Mouse (Mus musculus) midbrain, postnatal 0 days (tissue): ENCODE measurements around the gene Bgn. TPM values are rescaled to one million over a fixed set of nuclear protein-coding genes. Genes with fewer than 3 reads are reported as not detected.

Source experiments
- ATAC-seq: fragments of 200-750 bp; cut with Nextera tagmentation; 2 replicates; pipeline ENCODE4 v1.8.0; 2017; ENCODE audit warnings: moderate number of reproducible peaks, mild to moderate bottlenecking, moderate TSS enrichment, moderate library complexity; ENCODE audit not compliant: low FRiP score
- DNase-seq: peaks from one replicate; pipeline ENCODE4 v3.0.0-alpha.2; 2015; ENCODE audit warnings: low spot score
- H3K27ac ChIP-seq: fragments of 300-500 bp; sonication (generic); 2 replicates; pipeline ENCODE4 v1.5.1; 2014; ENCODE audit warnings: low read depth, mild to moderate bottlenecking, low read length, mixed read lengths
- H3K27me3 ChIP-seq: fragments of 300-500 bp; sonication (generic); 2 replicates; pipeline ENCODE4 v1.6.1; 2014; ENCODE audit warnings: low read length, control low read depth, mixed read lengths; ENCODE audit not compliant: insufficient read depth
- H3K36me3 ChIP-seq: fragments of 300-500 bp; sonication (generic); 2 replicates; pipeline ENCODE4 v1.6.1; 2014; ENCODE audit warnings: low read length, control low read depth, mixed read lengths; ENCODE audit not compliant: insufficient read depth
- H3K4me1 ChIP-seq: fragments of 300-500 bp; sonication (generic); 2 replicates; pipeline ENCODE4 v1.6.1; 2014; ENCODE audit warnings: mild to moderate bottlenecking, control low read depth, antibody characterized with exemption, low read length, mixed read lengths; ENCODE audit not compliant: insufficient read depth
- H3K4me2 ChIP-seq: fragments of 300-500 bp; sonication (generic); 2 replicates; pipeline ENCODE4 v1.6.1; 2014; ENCODE audit warnings: low read depth, mild to moderate bottlenecking, low read length, mixed read lengths; ENCODE audit not compliant: poor library complexity, severe bottlenecking
- H3K4me3 ChIP-seq: fragments of 300-500 bp; sonication (generic); 2 replicates; pipeline ENCODE4 v1.5.1; 2014; ENCODE audit warnings: low read depth, mild to moderate bottlenecking, low read length, moderate library complexity
- H3K9ac ChIP-seq: fragments of 300-500 bp; sonication (generic); replicated peaks from 2 replicates; pipeline ENCODE4 v1.6.1; 2014; ENCODE audit warnings: mild to moderate bottlenecking, low read length, moderate library complexity, mixed read lengths; ENCODE audit not compliant: poor library complexity, severe bottlenecking
- H3K9me3 ChIP-seq: fragments of 300-500 bp; sonication (generic); 2 replicates; pipeline ENCODE4 v1.6.1; 2016; ENCODE audit warnings: low read length, control low read depth
- CTCF ChIP-seq: IDR thresholded peaks from 2 replicates; pipeline ENCODE4 v1.5.1; 2016; ENCODE audit warnings: antibody characterized with exemption, mild to moderate bottlenecking
- WGBS: fragments of 180-500 bp; shearing (Covaris S2); extraction: QIAGEN DNeasy Blood & Tissue Kit; methylation state at CpG from one replicate; pipeline ENCODE4 v1.1.7; 2014; 5-methylcytosine and 5-hydroxymethylcytosine counted together
- polyA plus RNA-seq: library from polyadenylated mRNA; unstranded; fragments of >200 nt; fragmentation: Nextera tagmentation; extraction: Ambion mirVana; gene quantifications from 2 replicates; pipeline ENCODE4 v1.2.1, GENCODE M21; 2015
- total RNA-seq: library from RNA; depleted of rRNA; stranded (reverse); fragments of >200 nt; gene quantifications from 2 replicates; pipeline ENCODE4 v1.2.3, GENCODE M21; 2014

Bgn gene
- total and polyA plus RNA-seq, 2 experiments from 2014 or later = 19.8 to 44.6 TPM

GRCm38 (mm10) chrX:73465483-73466186, 17.8 kb upstream of the Bgn start:
- DNase-seq = peak; percentile 41

GRCm38 (mm10) chrX:73467446-73468241, 15.8 kb upstream of the Bgn start:
- H3K36me3 ChIP-seq = no peaks in the 10 kb centered on the region
- TF ChIP-seq CTCF = no peak
- WGBS = 58% methylated on average over 5 of the region's 5 CpGs
- no peaks in the 10 kb centered on the region for H3K27me3 ChIP-seq
- DNase-seq (no peak), ATAC-seq (no peak)
- H3K9me3 ChIP-seq = no peaks in the 10 kb centered on the region
- no peak overlapping the region for H3K4me3 ChIP-seq
- H3K4me2 ChIP-seq = no peak overlapping the region
- no peaks in the 10 kb centered on the region for H3K4me1 ChIP-seq
- no peak overlapping the region for H3K27ac ChIP-seq
- H3K9ac ChIP-seq = no peak overlapping the region

More at GRCm38 (mm10) chrX:73465483-73466186, 17.8 kb upstream of the Bgn start:
- Histone ChIP-seq H3K27me3 (no peaks in the 10 kb centered on the region), H3K9me3 (no peaks in the 10 kb centered on the region), H3K4me2 (no peak overlapping the region), H3K27ac (no peak overlapping the region), H3K4me3 (no peak overlapping the region), H3K4me1 (no peaks in the 10 kb centered on the region), H3K9ac (no peak overlapping the region), H3K36me3 (no peaks in the 10 kb centered on the region)
- TF ChIP-seq CTCF = no peak
- ATAC-seq = no peak; the same call in 1 of the 2 replicates
- 61% methylated on average over 9 of the region's 9 CpGs for WGBS

- Histone ChIP-seq H3K27ac (no peak overlapping the region), H3K4me2 (no peak overlapping the region), H3K36me3 (no peaks in the 10 kb centered on the region), H3K4me1 (no peaks in the 10 kb centered on the region), H3K9ac (no peak overlapping the region), H3K27me3 (no peaks in the 10 kb centered on the region), H3K9me3 (no peaks in the 10 kb centered on the region), H3K4me3 (no peak overlapping the region)
- no peak for TF ChIP-seq CTCF
- DNase-seq = no peak
- no peak for ATAC-seq
- WGBS = 79% methylated on average over 3 of the region's 3 CpGs
These were observed 15.1 kb upstream of the Bgn start for GRCm38 (mm10) chrX:73468330-73468729.

DNA sequence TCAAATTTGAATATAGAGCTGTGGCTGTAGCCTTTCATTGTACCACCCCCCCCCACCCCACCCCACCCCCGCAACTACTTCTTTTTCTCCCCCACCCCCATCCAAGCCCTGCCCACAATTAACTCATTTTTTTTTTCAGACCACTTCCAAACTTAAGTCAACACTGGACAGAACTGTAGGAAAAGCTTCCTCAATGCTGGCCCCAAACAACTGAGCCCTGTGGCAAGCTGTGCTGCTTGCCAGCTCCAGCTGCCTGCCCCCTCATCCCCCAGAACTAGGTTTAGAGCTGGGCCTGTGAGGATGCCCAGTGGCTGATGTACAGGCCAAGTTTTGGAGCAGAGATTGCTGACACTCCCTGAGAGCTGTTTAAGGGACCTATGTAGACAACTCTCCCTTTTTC, 14.7 kb upstream of the Bgn start:
- ATAC-seq (no peak), DNase-seq (no peak)
- H3K4me1 ChIP-seq = no peaks in the 10 kb centered on the region
- no peaks in the 10 kb centered on the region for H3K9me3 ChIP-seq
- no peak overlapping the region for H3K4me2 ChIP-seq
- H3K4me3 ChIP-seq = no peak overlapping the region
- TF ChIP-seq CTCF = no peak
- WGBS = 38% methylated on average over 1 of the region's 1 CpGs
- H3K27me3 ChIP-seq = no peaks in the 10 kb centered on the region
- no peaks in the 10 kb centered on the region for H3K36me3 ChIP-seq
- no peak overlapping the region for H3K27ac ChIP-seq
- H3K9ac ChIP-seq = no peak overlapping the region

DNA sequence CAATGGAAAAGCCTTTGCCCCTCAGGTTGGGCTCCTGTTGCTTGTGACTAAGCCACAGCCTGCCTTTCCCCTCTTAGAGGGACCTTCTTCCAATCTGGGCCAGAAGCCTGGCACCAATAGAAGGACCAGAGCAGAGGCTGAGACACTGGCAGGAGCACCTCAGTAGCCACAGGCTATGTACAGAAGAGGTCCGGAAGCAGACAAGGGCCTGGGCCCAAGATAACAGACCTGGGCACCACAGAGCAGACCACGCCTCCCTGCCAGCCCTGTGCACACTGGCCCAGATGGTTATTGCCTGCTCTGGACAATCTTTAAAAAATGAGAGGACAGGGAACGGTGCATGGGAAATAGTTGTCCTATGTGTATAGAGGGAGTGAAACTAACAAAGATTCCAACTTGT, 11.6 kb upstream of the Bgn start:
- ATAC-seq (no peak), DNase-seq (no peak)
- H3K4me3 ChIP-seq = no peak overlapping the region
- WGBS = 89% methylated on average over 3 of the region's 3 CpGs
- H3K9ac ChIP-seq = no peak overlapping the region
- no peak for TF ChIP-seq CTCF
- H3K27me3 ChIP-seq = no peaks in the 10 kb centered on the region
- no peaks in the 10 kb centered on the region for H3K36me3 ChIP-seq
- H3K9me3 ChIP-seq = no peaks in the 10 kb centered on the region
- no peak overlapping the region for H3K4me2 ChIP-seq
- H3K27ac ChIP-seq = no peak overlapping the region
- no peaks in the 10 kb centered on the region for H3K4me1 ChIP-seq
